Mouse (Mus musculus): ENCODE results near the gene Olfr1494. TPM values are rescaled to one million over a fixed set of nuclear protein-coding genes. Genes with fewer than 3 reads are reported as not detected.

Olfr1494 gene
- not detected for total RNA-seq (2023)

GRCm38 (mm10) chr19:13739428-13739827 lies at the start of gene Olfr1494:
Olfr1494 (plus strand) TSS chr19:13739728.

GRCm38 (mm10) chr19:13696968-13697367 lies 42.6 kb upstream of the Olfr1494 start, which contains the start of gene Olfr1491:
Olfr1491 (plus strand) TSS chr19:13697268.

GRCm38 (mm10) chr19:13722978-13723377 lies 16.6 kb upstream of the Olfr1494 start, which contains the start of gene Olfr1493-ps1:
Olfr1493-ps1 (plus strand) TSS chr19:13723278.

GRCm38 (mm10) chr19:13764306-13764705 lies 24.8 kb downstream of the Olfr1494 start, which contains the start of gene Olfr1495:
Olfr1495 (plus strand) TSS chr19:13764606.

GRCm38 (mm10) chr19:13777578-13777977 lies 38.0 kb downstream of the Olfr1494 start, which contains the start of gene Olfr1496:
Olfr1496 (plus strand) TSS chr19:13777878.

GRCm38 (mm10) chr19:13798102-13798501 lies 58.6 kb downstream of the Olfr1494 start, which contains the start of gene Olfr1497:
Olfr1497 (minus strand) TSS chr19:13798202.

Other genes with a start within 250 kb of the Olfr1494 start
- gene Olfr1477, start 239.2 kb upstream of the Olfr1494 start, total RNA-seq (2023): not detected
- not detected for gene Olfr1480, start 211.8 kb upstream of the Olfr1494 start, total RNA-seq (2023)
- not detected for gene Olfr1484, start 156.2 kb upstream of the Olfr1494 start, total RNA-seq (2023)
- gene Olfr1487, start 122.4 kb upstream of the Olfr1494 start, total RNA-seq (2023): not detected
- not detected for gene Olfr1489, start 108.1 kb upstream of the Olfr1494 start, total RNA-seq (2023)
- not detected for gene Olfr1490, start 88.6 kb upstream of the Olfr1494 start, total RNA-seq (2023)
- not detected for gene Olfr1491, start 42.5 kb upstream of the Olfr1494 start, total RNA-seq (2023)
- not detected for gene Olfr1493-ps1, start 16.4 kb upstream of the Olfr1494 start, total RNA-seq (2023)
- gene Olfr1495, start 24.9 kb downstream of the Olfr1494 start, total RNA-seq (2023): not detected
- gene Olfr1496, start 38.1 kb downstream of the Olfr1494 start, total RNA-seq (2023): not detected
- gene Olfr1497, start 58.5 kb downstream of the Olfr1494 start, total RNA-seq (2023): not detected
- gene Olfr1499, start 79.7 kb downstream of the Olfr1494 start, total RNA-seq (2023): not detected
- gene Olfr1500, start 90.8 kb downstream of the Olfr1494 start, total RNA-seq (2023): not detected
- not detected for gene Olfr1501, start 111.0 kb downstream of the Olfr1494 start, total RNA-seq (2023)
- not detected for gene Olfr1502, start 122.1 kb downstream of the Olfr1494 start, total RNA-seq (2023)
- not detected for gene Olfr1504, start 158.2 kb downstream of the Olfr1494 start, total RNA-seq (2023)
- gene Olfr1505, start 173.8 kb downstream of the Olfr1494 start, total RNA-seq (2023): not detected